Mouse (Mus musculus) myocyte (in vitro differentiated cells): ENCODE results near the gene 5530401A14Rik.

ENCODE experiments used
- CEBPB ChIP-seq: IDR thresholded peaks from 2 replicates; pipeline ENCODE4 v1.6.1; 2011; ENCODE audit warnings: mild to moderate bottlenecking, moderate library complexity; ENCODE audit not compliant: poor library complexity, insufficient read depth, severe bottlenecking
- E2F4 ChIP-seq: IDR thresholded peaks from one replicate; pipeline ENCODE4 v1.6.1; 2011; ENCODE audit warnings: mild to moderate bottlenecking, control low read depth, moderate library complexity; ENCODE audit not compliant: insufficient read depth
- MAX ChIP-seq: IDR thresholded peaks from one replicate; pipeline ENCODE4 v1.6.1; 2011; ENCODE audit warnings: low read depth, mild to moderate bottlenecking, control low read depth
- MYOG ChIP-seq, 3 experiments: IDR thresholded peaks; one replicate each; pipeline ENCODE4 v1.6.1; 2011; ENCODE audit warnings: control low read depth in 2 of 3, low read depth in 2 of 3, mild to moderate bottlenecking in 2 of 3; ENCODE audit not compliant: insufficient read length in 2 of 3, control insufficient read depth in 1 of 3, insufficient read depth in 1 of 3
- POLR2A ChIP-seq: IDR thresholded peaks from one replicate; pipeline ENCODE4 v1.6.1; 2011; ENCODE audit warnings: low read depth, mild to moderate bottlenecking, control low read depth, moderate library complexity; ENCODE audit not compliant: insufficient read length
- POLR2AphosphoS2 ChIP-seq: IDR thresholded peaks from one replicate; pipeline ENCODE4 v1.6.1; 2011; ENCODE audit warnings: low read depth, control low read depth; ENCODE audit not compliant: insufficient read length
- REST ChIP-seq: IDR thresholded peaks from one replicate; pipeline ENCODE4 v1.6.1; 2011; ENCODE audit warnings: mild to moderate bottlenecking, control low read depth, moderate library complexity; ENCODE audit not compliant: insufficient read depth, insufficient read length
- SRF ChIP-seq: IDR thresholded peaks from one replicate; pipeline ENCODE4 v1.6.1; 2011; ENCODE audit warnings: low read depth; ENCODE audit not compliant: control insufficient read depth, insufficient read length
- TCF12 ChIP-seq: IDR thresholded peaks from one replicate; pipeline ENCODE4 v1.6.1; 2011; ENCODE audit warnings: mild to moderate bottlenecking, control low read depth; ENCODE audit not compliant: poor library complexity, insufficient read depth, severe bottlenecking
- TCF3 ChIP-seq: IDR thresholded peaks from one replicate; pipeline ENCODE4 v1.6.1; 2011; ENCODE audit warnings: low read depth, control low read depth; ENCODE audit not compliant: insufficient read length
- USF1 ChIP-seq: IDR thresholded peaks from one replicate; pipeline ENCODE4 v1.6.1; 2011; ENCODE audit warnings: low read depth, mild to moderate bottlenecking, control low read depth, moderate library complexity

DNA sequence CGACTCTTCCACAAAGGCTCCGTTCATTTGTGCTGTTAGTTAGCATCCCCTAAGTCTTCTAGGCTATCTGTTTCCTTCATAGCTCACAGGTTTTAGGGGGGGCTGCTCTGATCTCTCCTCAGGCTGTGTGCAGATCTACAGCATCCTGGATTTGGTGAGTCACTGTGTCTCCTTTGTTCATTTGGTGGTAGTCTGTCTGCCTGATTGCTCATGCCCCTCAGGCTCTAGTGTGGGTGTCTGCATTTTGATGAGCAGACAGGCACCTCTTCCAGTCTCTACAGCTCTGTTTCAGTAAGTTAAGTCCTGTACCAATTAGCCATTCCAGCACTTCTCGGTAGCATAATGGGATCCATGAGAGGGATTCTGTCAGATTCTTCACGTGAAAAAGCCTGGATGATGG, 22.0 kb upstream of the 5530401A14Rik start:
- TF ChIP-seq USF1 (no peak), POLR2A (no peak), POLR2AphosphoS2 (no peak), MAX (no peak), TCF12 (no peak), E2F4 (no peak), SRF (no peak), MYOG (IDR thresholded peaks at IDR 0.05; ENCODE audit: control insufficient read depth in 1 of 3, insufficient read depth in 1 of 3, insufficient read length in 2 of 3, low read depth in 2 of 3) (no peak), REST (no peak), CEBPB (no peak), TCF3 (no peak)
